Mouse (Mus musculus) CH12.LX (cell line): ENCODE measurements around the gene Zfp950. TPM values are rescaled to one million over a fixed set of nuclear protein-coding genes. Genes with fewer than 3 reads are reported as not detected.

Experiments used
- DNase-seq: peaks from one replicate; pipeline ENCODE4 v3.0.0-alpha.2; 2013; ENCODE audit errors: extremely low read depth
- H3K27ac ChIP-seq: 2 replicates; pipeline ENCODE4 v1.5.1; 2012; ENCODE audit warnings: low read depth, mild to moderate bottlenecking, control low read depth, moderate library complexity; ENCODE audit not compliant: insufficient read depth
- H3K27me3 ChIP-seq: replicated peaks from 2 replicates; pipeline ENCODE3; 2012; ENCODE audit warnings: inconsistent platforms
- H3K36me3 ChIP-seq, 2 experiments: replicated peaks in 1 of 2; 2 replicates each; pipeline versions ENCODE3 to v1.6.1; 2012; ENCODE audit warnings: inconsistent platforms in 1 of 2, low read length in 1 of 2, mild to moderate bottlenecking in 1 of 2, mixed read lengths in 1 of 2, moderate library complexity in 1 of 2; ENCODE audit not compliant: control insufficient read depth in 1 of 2, insufficient read depth in 1 of 2
- H3K4me1 ChIP-seq, 2 experiments: 2 replicates each; pipeline ENCODE4 v1.6.1; 2012; ENCODE audit warnings: inconsistent platforms in 1 of 2, moderate library complexity in 1 of 2; ENCODE audit not compliant: insufficient read depth in 2 of 2, control insufficient read depth in 1 of 2
- H3K4me2 ChIP-seq: 2 replicates; pipeline ENCODE4 v1.6.1; 2012; ENCODE audit warnings: low read depth, mild to moderate bottlenecking, control low read depth; ENCODE audit not compliant: poor library complexity, insufficient read depth, severe bottlenecking
- H3K4me3 ChIP-seq, 3 experiments: fragments of 150-350 bp in 1 of 3; sonication (generic) in 1 of 3; replicated peaks in 1 of 3; 2 replicates each; pipeline versions ENCODE3 to v1.5.1; 2011 to 2012; ENCODE audit warnings: low read depth in 2 of 3, low read length in 2 of 3, mild to moderate bottlenecking in 2 of 3, moderate library complexity in 2 of 3, control low read depth in 1 of 3, improper control_type of control experiment in 1 of 3, inconsistent platforms in 1 of 3, mixed read lengths in 1 of 3; ENCODE audit not compliant: poor library complexity in 1 of 3
- H3K79me2 ChIP-seq: replicated peaks from 2 replicates; pipeline ENCODE4 v1.6.1; 2012; ENCODE audit warnings: mild to moderate bottlenecking, moderate library complexity; ENCODE audit not compliant: control insufficient read depth, poor library complexity, insufficient read depth, severe bottlenecking; ENCODE audit errors: extremely low read depth
- H3K9ac ChIP-seq: 2 replicates; pipeline ENCODE4 v1.6.1; 2012; ENCODE audit warnings: low read depth, mild to moderate bottlenecking, control low read depth, moderate library complexity; ENCODE audit not compliant: insufficient read depth
- H3K9me3 ChIP-seq: replicated peaks from 2 replicates; pipeline ENCODE3; 2012; ENCODE audit warnings: low read length, inconsistent platforms, mixed read lengths
- CTCF ChIP-seq, 2 experiments: IDR thresholded peaks in 1 of 2; conservative IDR thresholded peaks in 1 of 2; 2 replicates each; pipeline ENCODE4 v1.5.1; 2011 to 2012; ENCODE audit warnings: low read depth in 2 of 2, low read length in 2 of 2, improper control_type of control experiment in 1 of 2, inconsistent platforms in 1 of 2, mild to moderate bottlenecking in 1 of 2, moderate library complexity in 1 of 2
- E2F4 ChIP-seq: IDR thresholded peaks from 2 replicates; pipeline ENCODE4 v1.6.1; 2011; ENCODE audit warnings: low read depth, low read length, improper control_type of control experiment; ENCODE audit not compliant: insufficient replicate concordance
- ELF1 ChIP-seq: IDR thresholded peaks from 2 replicates; pipeline ENCODE4 v1.6.1; 2014; ENCODE audit warnings: low read depth, mild to moderate bottlenecking, inconsistent platforms, low read length, improper control_type of control experiment
- EP300 ChIP-seq: IDR thresholded peaks from 2 replicates; pipeline ENCODE4 v1.6.1; 2011; ENCODE audit warnings: low read length, improper control_type of control experiment
- ETS1 ChIP-seq: conservative IDR thresholded peaks from 2 replicates; pipeline ENCODE4 v1.6.1; 2012; ENCODE audit warnings: low read depth, mild to moderate bottlenecking, inconsistent platforms, low read length, improper control_type of control experiment, moderate library complexity
- HCFC1 ChIP-seq: IDR thresholded peaks from 2 replicates; pipeline ENCODE4 v1.6.1; 2012; ENCODE audit warnings: low read depth, mild to moderate bottlenecking, inconsistent platforms, low read length, improper control_type of control experiment
- IRF4 ChIP-seq: IDR thresholded peaks from 2 replicates; pipeline ENCODE4 v1.6.1; 2014; ENCODE audit warnings: low read depth, mild to moderate bottlenecking, inconsistent platforms, low read length, improper control_type of control experiment
- MAX ChIP-seq: IDR thresholded peaks from 2 replicates; pipeline ENCODE4 v1.6.1; 2011; ENCODE audit warnings: low read length, improper control_type of control experiment
- MYC ChIP-seq: IDR thresholded peaks from 2 replicates; pipeline ENCODE4 v1.6.1; 2011; ENCODE audit warnings: low read depth, mild to moderate bottlenecking, improper control_type of control experiment, low read length
- NRF1 ChIP-seq: IDR thresholded peaks from 2 replicates; pipeline ENCODE4 v1.6.1; 2014; ENCODE audit warnings: low read depth, mild to moderate bottlenecking, inconsistent platforms, low read length, improper control_type of control experiment, moderate library complexity
- POLR2A ChIP-seq: IDR thresholded peaks from 2 replicates; pipeline ENCODE4 v1.6.1; 2011; ENCODE audit warnings: low read depth, mild to moderate bottlenecking, improper control_type of control experiment, low read length
- SMC3 ChIP-seq: IDR thresholded peaks from 2 replicates; pipeline ENCODE4 v1.6.1; 2011; ENCODE audit warnings: low read depth, low read length, improper control_type of control experiment
- TBP ChIP-seq: conservative IDR thresholded peaks from 2 replicates; pipeline ENCODE4 v1.6.1; 2011; ENCODE audit warnings: low read depth, low read length, improper control_type of control experiment
- USF1 ChIP-seq: IDR thresholded peaks from 2 replicates; pipeline ENCODE4 v1.6.1; 2014; ENCODE audit warnings: low read depth, mild to moderate bottlenecking, inconsistent platforms, low read length, improper control_type of control experiment
- ZC3H11A ChIP-seq: IDR thresholded peaks from 2 replicates; pipeline ENCODE4 v1.6.1; 2012; ENCODE audit warnings: low read depth, mild to moderate bottlenecking, inconsistent platforms, low read length, improper control_type of control experiment
- ZKSCAN1 ChIP-seq: IDR thresholded peaks from 2 replicates; pipeline ENCODE4 v1.6.1; 2012; ENCODE audit warnings: low read depth, inconsistent platforms, low read length, improper control_type of control experiment, borderline replicate concordance
- ZMIZ1 ChIP-seq: IDR thresholded peaks from 2 replicates; pipeline ENCODE4 v1.6.1; 2012; ENCODE audit warnings: low read depth, mild to moderate bottlenecking, inconsistent platforms, low read length, improper control_type of control experiment
- dilution Hi-C: fragments of 300-500 bp; cut with MboI; formaldehyde crosslinking; loops from 2 replicates; pipeline ENCODE4 v1.14.3; 2020; ENCODE audit warnings: low sequenced_read_pairs; ENCODE audit not compliant: extremely low pct_unique_long_range_greater_than_20kb, extremely low pct_ligation_motif_present
- in situ Hi-C: fragments of 300-500 bp; cut with MboI; formaldehyde crosslinking; loops from 3 replicates; pipeline ENCODE4 v1.14.3; 2019; ENCODE audit warnings: low sequenced_read_pairs, low pct_ligation_motif_present, low pct_unique_long_range_greater_than_20kb, mixed read lengths
- polyA plus RNA-seq: library from polyadenylated mRNA; unstranded; fragments of >175 nt; gene quantifications from 2 replicates; pipeline ENCODE4 v1.2.1, GENCODE M21; 2012; ENCODE audit warnings: low read depth; ENCODE audit not compliant: insufficient read length
- total RNA-seq, 2 experiments: library from RNA; depleted of rRNA; stranded (reverse); fragments of 300-350 nt in 1 of 2; fragments of >200 nt in 1 of 2; gene quantifications; 2 replicates each; pipeline ENCODE4 v1.2.3; 2012 to 2014

The Zfp950 gene
- total and polyA plus RNA-seq, 3 experiments = 6.1 to 11.1 (median 10.8) TPM

DNA sequence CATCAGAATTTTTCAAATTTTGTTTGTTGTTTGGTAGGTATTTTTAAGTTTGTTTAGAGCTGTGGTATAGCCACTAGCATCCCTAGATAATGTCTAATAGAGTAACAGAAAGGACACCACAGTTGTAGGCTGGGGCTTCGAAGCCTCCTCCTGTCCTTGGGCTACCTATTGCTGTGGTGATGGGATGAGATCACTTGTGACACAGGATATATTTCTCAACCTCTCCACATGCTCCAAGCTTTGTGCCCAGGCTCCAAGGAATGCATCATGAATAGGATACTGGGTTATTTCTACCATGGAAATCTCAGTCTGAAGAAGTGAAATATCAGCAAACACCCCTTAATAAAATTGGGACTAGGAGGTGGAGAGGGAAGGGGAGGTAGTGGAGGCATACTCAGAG, 52.9 kb downstream of the Zfp950 start:
- H3K9ac ChIP-seq = no peak overlapping the region
- no peak overlapping the region for H3K4me3 ChIP-seq
- H3K4me2 ChIP-seq = no peak overlapping the region
- H3K27ac ChIP-seq = no peak overlapping the region
- in situ Hi-C loops = no loop called here
- no peaks in the 10 kb centered on the region for H3K9me3 ChIP-seq
- H3K36me3 ChIP-seq = peaks cover 13 to 80% of the 10 kb centered on the region in 2 experiments
- dilution Hi-C loops = no loop called here
- H3K79me2 ChIP-seq = no peaks in the 10 kb centered on the region
- no peaks in the 10 kb centered on the region for H3K27me3 ChIP-seq
- H3K4me1 ChIP-seq = peaks cover 12 to 19% of the 10 kb centered on the region in 2 experiments
- no peak for TF ChIP-seq E2F4
- no peak for TF ChIP-seq ZMIZ1
- TF ChIP-seq ELF1 = no peak
- DNase-seq = no peak

- Histone ChIP-seq H3K4me2 (no peak overlapping the region), H3K4me1 (peaks cover 12 to 19% of the 10 kb centered on the region in 2 experiments), H3K9ac (no peak overlapping the region), H3K79me2 (no peaks in the 10 kb centered on the region), H3K36me3 (peaks cover 17 to 83% of the 10 kb centered on the region in 2 experiments), H3K4me3 (no peak overlapping the region), H3K9me3 (no peaks in the 10 kb centered on the region), H3K27ac (no peak overlapping the region), H3K27me3 (no peaks in the 10 kb centered on the region)
- dilution Hi-C loops = no loop called here
- no peak for DNase-seq
- TF ChIP-seq TBP = no peak
- in situ Hi-C loops = no loop called here
These were observed 55.4 kb downstream of the Zfp950 start for GRCm38 (mm10) chr19:61085217-61085616.

- no peaks in the 10 kb centered on the region for H3K79me2 ChIP-seq
- H3K9me3 ChIP-seq = no peaks in the 10 kb centered on the region
- peak overlapping the region; percentile 81 for H3K27ac ChIP-seq
- DNase-seq = peak; percentile 94
- H3K27me3 ChIP-seq = no peaks in the 10 kb centered on the region
- H3K4me2 ChIP-seq = no peak overlapping the region
- H3K36me3 ChIP-seq = peaks cover 17 to 83% of the 10 kb centered on the region in 2 experiments
- peaks cover 12 to 19% of the 10 kb centered on the region in 2 experiments for H3K4me1 ChIP-seq
- TF ChIP-seq MAX (peak; percentile 18; the same call in 1 of the 2 replicates), NRF1 (peak; percentile 46; the same call in 1 of the 2 replicates), IRF4 (no peak; the same call in 1 of the 2 replicates), TBP (0 out of 2 replicates have a peak, but pooled peaks have one; percentile 44), MYC (peak; percentile 19; the same call in 1 of the 2 replicates), CTCF (conservative IDR thresholded peaks at IDR 0.05 in 1 of 2, IDR thresholded peaks at IDR 0.05 in 1 of 2; ENCODE audit: low read depth in 2 of 2, low read length in 2 of 2) (peak; percentile 95 to 98), EP300 (peak; percentile 66), ELF1 (no peak), E2F4 (no peak), ETS1 (0 out of 2 replicates have a peak, but pooled peaks have one; percentile 18), POLR2A (peak; percentile 34; the same call in 1 of the 2 replicates), ZC3H11A (peak; percentile 98), USF1 (no peak), SMC3 (peak; percentile 99), ZKSCAN1 (no peak), HCFC1 (peak; percentile 39; the same call in 1 of the 2 replicates)
- TF ChIP-seq, all 38 proteins: peak for 11
- Histone ChIP-seq H3K4me3 (no peak overlapping the region), H3K9ac (no peak overlapping the region)
- dilution Hi-C loops = no loop called here
- in situ Hi-C loops = loop anchor here (5.0 kb wide), 1 partner anchor 197 kb away; the partner anchor contains the start of gene Grk5
These were observed 56.3 kb downstream of the Zfp950 start for GRCm38 (mm10) chr19:61084149-61084940.
